Mouse (Mus musculus): ENCODE results near the gene Bmf. TPM values are rescaled to one million over a fixed set of nuclear protein-coding genes. Genes with fewer than 3 reads are reported as not detected.

Bmf gene
- polyA plus RNA-seq, 1 experiment from 2014 or later: 2.7 TPM

DNA sequence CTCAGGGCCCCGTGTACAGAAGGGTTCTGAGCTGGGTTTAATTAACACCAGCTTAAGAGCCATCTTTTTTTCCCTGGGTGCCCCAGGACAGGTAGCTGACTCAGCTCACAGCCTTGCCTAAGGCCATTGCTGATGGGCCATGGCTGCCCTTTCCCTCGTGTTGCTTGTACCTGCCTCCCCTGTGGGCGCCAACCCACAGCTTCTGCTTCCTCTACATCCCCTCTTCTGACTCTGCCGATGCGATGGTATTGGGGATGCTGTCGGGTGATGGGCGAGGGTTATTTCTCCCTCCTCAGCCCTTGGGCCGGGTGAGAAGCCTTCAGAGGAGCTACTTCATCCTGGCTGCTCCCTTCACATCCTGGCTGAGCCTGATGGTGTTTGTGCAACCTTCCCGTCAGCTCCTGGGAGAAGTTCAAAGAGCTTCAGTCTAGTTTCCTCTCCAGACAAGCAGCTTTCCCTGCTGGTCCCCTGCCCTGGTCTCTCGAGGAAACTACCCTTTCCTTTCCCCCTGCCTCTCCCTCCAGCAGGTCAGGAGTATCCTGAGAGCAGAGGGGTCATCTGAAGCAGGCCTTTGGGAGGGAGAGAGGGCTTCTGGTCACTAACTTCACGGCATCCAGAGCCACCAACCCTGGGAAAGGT is 37.6 kb downstream of the Bmf start:
- WGBS: 57% methylated on average over 11 of the region's 11 CpGs
- Histone ChIP-seq H3K9ac (no peak overlapping the region), H3K9me3 (replicated peaks) (no peaks in the 10 kb centered on the region), H3K4me1 (replicated peaks) (peaks cover 22% of the 10 kb centered on the region), H3K27ac (ENCODE audit: poor library complexity, severe bottlenecking) (peak overlapping the region; percentile 29; the same call in 1 of the 2 replicates), H3K36me3 (no peaks in the 10 kb centered on the region), H3K4me2 (no peak overlapping the region), H3K4me3 (no peak overlapping the region), H3K27me3 (replicated peaks) (no peaks in the 10 kb centered on the region)
- ATAC-seq (ENCODE audit: insufficient number of reproducible peaks, low FRiP score): 0 out of 2 replicates have a peak, but pooled peaks have one; percentile 29

DNA sequence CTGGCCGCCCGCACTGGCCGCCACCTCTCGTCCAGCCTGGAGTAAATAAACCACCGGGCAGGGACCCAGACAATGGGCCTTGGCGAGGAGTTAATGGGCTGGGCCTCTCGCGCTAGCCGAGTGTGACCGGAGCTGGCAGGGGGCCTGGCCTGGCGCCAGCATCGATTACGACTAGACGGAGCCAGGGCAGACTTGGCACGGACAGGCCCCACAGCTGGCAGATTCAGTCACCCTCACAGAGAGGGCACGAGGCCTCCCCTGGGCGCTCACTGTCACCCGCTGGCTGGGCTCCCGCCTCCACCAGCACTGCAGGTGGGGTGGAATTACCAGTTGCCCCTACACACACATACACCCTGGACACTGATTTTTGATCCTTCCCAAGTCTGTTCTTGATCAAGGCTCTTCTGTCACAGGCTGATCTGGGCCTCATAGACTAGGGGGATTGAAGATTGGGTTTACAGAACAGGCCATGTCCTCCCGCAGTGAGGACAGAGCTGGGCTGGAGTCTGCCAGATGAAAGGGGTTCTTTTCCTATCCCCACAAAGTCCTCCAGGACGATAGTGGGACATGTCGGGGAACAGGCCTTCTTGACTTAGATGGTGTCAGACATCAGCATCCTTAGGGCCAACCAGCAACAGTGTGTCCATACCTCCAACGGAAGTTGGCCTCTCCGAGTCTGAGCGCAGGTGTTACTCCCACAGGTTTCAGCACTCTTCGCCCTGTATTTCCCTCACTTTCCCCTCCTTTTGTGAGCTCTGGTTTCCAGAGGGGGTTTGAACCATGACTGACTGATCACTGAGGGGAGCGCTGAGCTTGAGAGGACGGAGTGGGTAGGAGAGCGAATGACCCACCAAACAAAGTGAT is 38.8 kb downstream of the Bmf start:
- Histone ChIP-seq H3K4me3 (no peak overlapping the region), H3K4me1 (replicated peaks) (peaks cover 22% of the 10 kb centered on the region), H3K9me3 (replicated peaks) (no peaks in the 10 kb centered on the region), H3K27me3 (replicated peaks) (no peaks in the 10 kb centered on the region), H3K27ac (ENCODE audit: poor library complexity, severe bottlenecking) (peak overlapping the region; percentile 7), H3K9ac (peak overlapping the region; percentile 55; the same call in 1 of the 2 replicates), H3K4me2 (peak overlapping the region; percentile 39), H3K36me3 (no peaks in the 10 kb centered on the region)
- peak; percentile 69 for ATAC-seq (ENCODE audit: insufficient number of reproducible peaks, low FRiP score)
- WGBS: 49% methylated on average over 29 of the region's 29 CpGs

DNA sequence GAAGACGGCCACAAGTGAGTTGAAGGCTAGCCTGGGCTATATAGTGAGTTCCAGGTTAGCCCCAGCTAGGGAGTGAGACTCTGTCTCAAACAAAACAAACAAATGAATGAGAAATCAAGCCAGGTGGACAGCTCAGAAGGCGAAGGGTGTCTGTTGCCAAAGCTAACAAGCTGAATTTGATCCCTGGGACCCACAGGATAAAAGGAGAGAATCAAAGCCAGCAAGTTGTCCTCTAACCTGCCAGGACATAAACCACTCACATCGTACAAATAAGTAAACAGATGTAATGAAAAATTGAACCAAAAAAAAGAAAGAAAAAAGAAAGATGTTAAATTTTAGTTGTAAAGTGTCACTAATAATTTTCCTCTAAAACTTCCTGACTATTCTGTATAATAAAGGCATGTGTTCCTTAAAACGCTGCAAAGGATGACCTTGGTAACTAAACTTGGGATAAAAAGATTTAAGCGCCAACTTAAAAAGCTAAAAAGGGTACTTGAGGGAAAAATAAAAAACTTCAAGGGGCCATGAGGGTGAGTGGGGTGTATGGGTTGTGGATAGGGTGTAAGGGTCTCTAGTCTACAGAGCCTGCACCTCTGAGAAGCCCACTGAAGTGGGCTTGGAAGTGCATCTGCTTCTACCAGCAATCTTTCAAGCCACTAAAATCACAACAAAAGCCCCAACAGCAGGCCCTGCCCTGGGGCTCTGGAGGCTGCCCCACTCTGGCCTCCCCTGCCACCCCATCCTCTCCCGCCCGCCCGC is 39.6 kb downstream of the Bmf start:
- peak overlapping the region; percentile 39 for H3K4me2 ChIP-seq
- peaks cover 19% of the 10 kb centered on the region for H3K4me1 ChIP-seq (replicated peaks)
- H3K27ac ChIP-seq (ENCODE audit: poor library complexity, severe bottlenecking): peak overlapping the region; percentile 7
- WGBS: 70% methylated on average over 8 of the region's 8 CpGs
- H3K36me3 ChIP-seq: no peaks in the 10 kb centered on the region
- no peaks in the 10 kb centered on the region for H3K9me3 ChIP-seq (replicated peaks)
- ATAC-seq (ENCODE audit: insufficient number of reproducible peaks, low FRiP score): 0 out of 2 replicates have a peak, but pooled peaks have one; percentile 13
- H3K9ac ChIP-seq: peak overlapping the region; percentile 55; the same call in 1 of the 2 replicates
- H3K27me3 ChIP-seq (replicated peaks): no peaks in the 10 kb centered on the region
- H3K4me3 ChIP-seq: no peak overlapping the region

DNA sequence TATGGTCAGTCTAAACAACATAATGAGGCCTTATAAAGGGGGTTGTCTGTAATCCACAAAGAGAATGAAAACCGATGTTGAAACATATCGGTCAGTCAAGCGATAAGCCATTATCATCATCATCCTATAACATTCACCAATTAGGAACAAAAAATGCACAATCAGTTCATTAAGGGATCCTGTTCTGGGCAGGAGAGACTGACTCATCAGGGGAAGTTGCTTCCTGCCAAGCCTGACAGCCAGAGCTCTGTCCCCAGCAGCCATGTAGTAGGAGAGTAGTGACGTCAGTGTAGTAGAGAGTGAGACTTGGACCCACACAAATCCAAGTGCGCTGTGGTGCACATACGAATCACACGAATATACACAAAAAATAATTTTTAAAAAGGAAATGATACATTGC is 42.4 kb downstream of the Bmf start:
- Histone ChIP-seq H3K27ac (ENCODE audit: poor library complexity, severe bottlenecking) (no peak overlapping the region), H3K9me3 (replicated peaks) (no peaks in the 10 kb centered on the region), H3K4me3 (no peak overlapping the region), H3K36me3 (no peaks in the 10 kb centered on the region), H3K27me3 (replicated peaks) (no peaks in the 10 kb centered on the region), H3K4me2 (no peak overlapping the region), H3K9ac (no peak overlapping the region), H3K4me1 (replicated peaks) (peaks cover 14% of the 10 kb centered on the region)
- ATAC-seq (ENCODE audit: insufficient number of reproducible peaks, low FRiP score): no peak
- WGBS: 71% methylated on average over 7 of the region's 7 CpGs

DNA sequence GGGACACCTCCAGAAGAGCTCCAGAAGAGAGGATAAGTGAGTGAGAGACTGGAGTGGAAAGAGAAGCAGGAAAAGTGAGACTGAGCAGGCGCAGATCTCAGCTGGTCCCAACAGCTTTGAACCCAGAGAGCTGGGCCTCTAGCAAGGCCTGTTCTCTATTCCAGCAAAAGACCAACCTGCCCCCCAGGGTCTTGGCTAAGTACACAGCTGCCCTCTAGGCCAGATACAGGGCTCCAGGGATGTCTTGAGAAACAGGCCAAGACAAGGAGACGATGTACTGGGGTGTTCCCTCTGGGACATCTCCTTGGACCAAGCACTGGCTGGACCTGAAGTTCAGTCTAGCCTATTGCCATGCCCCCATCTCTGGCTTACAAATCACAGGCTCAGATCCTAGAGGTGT is 49.3 kb downstream of the Bmf start:
- Histone ChIP-seq H3K9ac (no peak overlapping the region), H3K4me2 (no peak overlapping the region), H3K4me3 (no peak overlapping the region), H3K9me3 (replicated peaks) (no peaks in the 10 kb centered on the region), H3K36me3 (no peaks in the 10 kb centered on the region), H3K27me3 (replicated peaks) (no peaks in the 10 kb centered on the region), H3K4me1 (replicated peaks) (peaks cover 11% of the 10 kb centered on the region), H3K27ac (ENCODE audit: poor library complexity, severe bottlenecking) (no peak overlapping the region)
- WGBS: 72% methylated on average over 2 of the region's 2 CpGs
- ATAC-seq (ENCODE audit: insufficient number of reproducible peaks, low FRiP score): no peak

DNA sequence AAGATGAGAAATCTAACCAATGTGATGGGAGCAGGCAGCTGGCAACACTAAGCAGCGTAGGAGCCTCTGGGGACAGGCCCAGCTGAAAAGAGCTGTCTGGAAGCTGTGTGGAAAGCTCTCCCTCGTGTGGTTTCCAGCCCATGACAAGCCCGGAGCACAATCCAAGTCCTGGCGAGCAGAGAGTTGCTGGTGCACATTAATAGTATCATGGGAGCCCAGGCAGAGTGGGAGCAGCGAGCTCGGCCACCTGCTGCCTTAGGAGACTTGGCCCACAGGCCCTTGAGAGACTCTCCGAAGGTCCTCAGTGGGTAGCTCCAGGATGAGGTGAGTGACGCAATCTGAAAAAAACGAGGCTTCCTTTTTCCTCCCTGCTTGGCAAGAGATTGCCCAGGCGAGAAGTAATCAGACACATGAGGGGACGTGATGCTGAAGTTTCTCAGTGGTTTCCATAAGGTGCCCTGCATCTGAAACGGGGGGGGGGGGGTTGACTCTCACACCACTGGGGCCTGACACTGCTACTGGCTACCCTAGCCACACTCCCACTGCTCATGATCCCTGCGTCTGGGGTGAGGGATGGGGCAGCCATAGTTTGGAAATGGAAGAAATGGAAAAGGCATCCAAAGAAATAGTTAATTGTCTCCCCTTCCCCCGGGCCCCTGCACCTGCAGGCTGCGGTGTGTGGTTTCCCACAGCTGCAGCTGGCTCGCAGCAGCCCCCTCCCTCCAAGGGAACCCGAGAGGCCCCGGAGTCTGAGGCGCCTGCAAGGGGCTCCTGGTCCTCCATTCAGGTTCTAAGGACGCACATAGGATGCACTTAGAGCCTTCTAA is 50.1 kb downstream of the Bmf start:
- no peak overlapping the region for H3K4me2 ChIP-seq
- peaks cover 11% of the 10 kb centered on the region for H3K4me1 ChIP-seq (replicated peaks)
- ATAC-seq (ENCODE audit: insufficient number of reproducible peaks, low FRiP score): no peak
- no peaks in the 10 kb centered on the region for H3K27me3 ChIP-seq (replicated peaks)
- no peaks in the 10 kb centered on the region for H3K36me3 ChIP-seq
- no peaks in the 10 kb centered on the region for H3K9me3 ChIP-seq (replicated peaks)
- H3K27ac ChIP-seq (ENCODE audit: poor library complexity, severe bottlenecking): no peak overlapping the region
- H3K4me3 ChIP-seq: no peak overlapping the region
- 0 out of 2 replicates have a peak overlapping the region, but pooled peaks have one; percentile 38 for H3K9ac ChIP-seq
- WGBS: 49% methylated on average over 20 of the region's 20 CpGs

DNA sequence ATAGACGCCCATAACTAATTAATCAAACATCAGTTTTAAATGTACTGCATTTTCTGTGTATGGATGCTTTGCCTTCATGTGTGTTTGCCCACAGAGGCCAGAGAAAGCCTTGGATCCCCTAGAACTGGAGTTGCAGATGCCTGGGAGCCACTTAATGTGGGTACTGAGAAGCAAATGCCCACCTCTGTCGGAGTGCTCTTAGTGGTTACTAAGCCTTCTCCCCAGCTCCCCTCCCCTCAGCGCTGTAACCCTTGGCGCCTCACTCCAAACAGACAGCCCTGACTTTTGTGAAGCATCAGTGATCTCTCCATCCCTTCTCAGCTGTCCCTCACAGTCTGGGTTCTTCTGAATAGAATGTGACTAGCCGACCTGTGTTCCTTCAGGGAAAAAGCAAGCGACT is 51.0 kb downstream of the Bmf start:
- H3K27ac ChIP-seq (ENCODE audit: poor library complexity, severe bottlenecking): no peak overlapping the region
- 81% methylated on average over 6 of the region's 6 CpGs for WGBS
- H3K4me2 ChIP-seq: no peak overlapping the region
- ATAC-seq (ENCODE audit: insufficient number of reproducible peaks, low FRiP score): no peak
- H3K4me3 ChIP-seq: no peak overlapping the region
- H3K27me3 ChIP-seq (replicated peaks): no peaks in the 10 kb centered on the region
- H3K4me1 ChIP-seq (replicated peaks): peaks cover 11% of the 10 kb centered on the region
- H3K36me3 ChIP-seq: no peaks in the 10 kb centered on the region
- no peaks in the 10 kb centered on the region for H3K9me3 ChIP-seq (replicated peaks)
- no peak overlapping the region for H3K9ac ChIP-seq

DNA sequence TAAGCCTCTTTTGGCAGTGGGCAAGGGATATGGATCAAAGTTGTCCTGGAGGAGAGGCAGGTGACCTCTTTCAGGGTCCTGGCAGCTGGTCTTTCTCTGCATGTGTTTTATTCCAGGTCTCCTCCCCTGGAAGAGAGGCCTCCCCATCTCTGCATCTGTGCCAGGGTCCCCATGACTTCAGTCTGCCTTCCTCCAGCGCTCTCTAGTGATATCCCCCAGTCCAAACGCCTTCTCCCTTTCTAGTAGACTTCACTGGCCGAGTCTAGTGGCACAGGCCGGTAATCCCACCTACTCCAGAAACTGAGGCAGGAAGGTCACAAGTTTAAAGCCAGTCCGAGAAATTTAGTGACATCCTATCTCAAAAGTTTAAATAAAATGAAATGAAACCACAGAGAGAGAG is 51.6 kb downstream of the Bmf start:
- 73% methylated on average over 5 of the region's 5 CpGs for WGBS
- H3K36me3 ChIP-seq: no peaks in the 10 kb centered on the region
- ATAC-seq (ENCODE audit: insufficient number of reproducible peaks, low FRiP score): no peak

DNA sequence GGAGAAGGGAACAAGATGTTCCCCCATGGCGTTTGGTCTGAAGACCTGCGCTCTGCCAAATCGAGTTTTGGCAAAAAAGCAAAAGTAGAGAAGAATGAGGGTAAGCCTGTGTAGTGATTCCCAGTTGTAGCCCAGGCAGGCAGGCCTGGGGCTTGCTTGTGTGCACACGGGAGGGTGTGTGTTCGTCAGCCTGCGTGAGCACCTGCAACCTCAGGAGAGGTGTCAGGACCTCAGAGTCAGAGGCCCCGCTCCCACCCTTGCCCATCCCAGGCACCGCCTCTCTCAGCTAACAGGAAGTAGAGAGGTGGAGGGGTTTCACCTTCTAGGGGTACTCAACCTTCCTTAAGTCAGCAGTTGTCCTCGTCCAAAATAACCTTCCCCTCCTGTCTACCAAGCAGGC is 54.5 kb downstream of the Bmf start:
- H3K36me3 ChIP-seq: no peaks in the 10 kb centered on the region
- H3K9ac ChIP-seq: no peak overlapping the region
- H3K27me3 ChIP-seq (replicated peaks): no peaks in the 10 kb centered on the region
- no peak for ATAC-seq (ENCODE audit: insufficient number of reproducible peaks, low FRiP score)
- H3K4me2 ChIP-seq: no peak overlapping the region
- WGBS: 71% methylated on average over 9 of the region's 9 CpGs
- H3K27ac ChIP-seq (ENCODE audit: poor library complexity, severe bottlenecking): no peak overlapping the region
- no peaks in the 10 kb centered on the region for H3K9me3 ChIP-seq (replicated peaks)
- H3K4me1 ChIP-seq (replicated peaks): peaks cover 28% of the 10 kb centered on the region
- H3K4me3 ChIP-seq: no peak overlapping the region

More for the DNA sequence above, 51.6 kb downstream of the Bmf start:
- no peak overlapping the region for H3K4me3 ChIP-seq
- no peak overlapping the region for H3K4me2 ChIP-seq
- no peaks in the 10 kb centered on the region for H3K9me3 ChIP-seq (replicated peaks)
- H3K27ac ChIP-seq (ENCODE audit: poor library complexity, severe bottlenecking): no peak overlapping the region
- H3K9ac ChIP-seq: no peak overlapping the region
- H3K27me3 ChIP-seq (replicated peaks): no peaks in the 10 kb centered on the region
- peaks cover 11% of the 10 kb centered on the region for H3K4me1 ChIP-seq (replicated peaks)

DNA sequence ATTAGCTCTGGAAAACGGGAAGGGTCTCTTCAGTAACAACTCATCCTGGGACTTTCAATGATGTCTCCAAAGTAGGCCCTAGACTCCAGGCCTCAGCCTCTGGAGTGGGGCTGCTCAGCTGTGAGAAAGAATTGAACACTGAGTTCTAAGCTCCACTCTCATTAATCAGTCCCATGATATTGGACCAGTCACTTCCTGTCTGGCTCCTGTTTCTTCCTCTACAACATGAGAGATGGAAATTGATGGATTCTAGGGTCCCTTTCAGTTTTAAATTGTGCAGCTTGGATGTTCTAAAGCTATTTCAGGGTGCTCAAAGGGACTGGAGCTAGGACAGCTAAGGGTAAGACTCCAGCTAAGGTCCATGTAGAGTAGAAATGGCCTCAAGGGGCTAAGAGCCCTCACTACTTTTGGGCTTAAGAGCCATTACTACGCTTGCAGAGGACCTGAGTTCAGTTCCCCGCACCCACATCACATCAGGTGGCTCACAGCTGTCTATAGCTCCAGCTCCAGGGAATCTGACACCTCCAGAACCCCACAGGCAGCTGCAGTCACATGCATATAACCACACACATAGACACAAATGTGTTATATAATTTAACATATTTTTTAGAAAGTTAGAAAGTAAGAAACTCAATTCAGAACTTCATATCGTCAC is 57.6 kb downstream of the Bmf start:
- no peaks in the 10 kb centered on the region for H3K36me3 ChIP-seq
- no peak overlapping the region for H3K4me2 ChIP-seq
- peaks cover 7% of the 10 kb centered on the region; the same call in 1 of the 2 replicates for H3K9me3 ChIP-seq (replicated peaks)
- no peaks in the 10 kb centered on the region for H3K27me3 ChIP-seq (replicated peaks)
- H3K4me1 ChIP-seq (replicated peaks): peaks cover 24% of the 10 kb centered on the region
- H3K4me3 ChIP-seq: no peak overlapping the region
- no peak overlapping the region for H3K9ac ChIP-seq
- 78% methylated on average over 4 of the region's 4 CpGs for WGBS
- ATAC-seq (ENCODE audit: insufficient number of reproducible peaks, low FRiP score): no peak
- no peak overlapping the region for H3K27ac ChIP-seq (ENCODE audit: poor library complexity, severe bottlenecking)

All from heart, embryonic 12.5 days (tissue).